Mouse (Mus musculus) B cell, adult 2 months (primary cell): ENCODE results near the gene Pigc.
A peak's percentile ranks its signal among the peaks of the same experiment; 100 is the strongest.

Experiments used
- DNase-seq, 2 experiments: peaks; one replicate each; pipeline ENCODE4 v3.0.0; 2022

Gene Pigc

DNA sequence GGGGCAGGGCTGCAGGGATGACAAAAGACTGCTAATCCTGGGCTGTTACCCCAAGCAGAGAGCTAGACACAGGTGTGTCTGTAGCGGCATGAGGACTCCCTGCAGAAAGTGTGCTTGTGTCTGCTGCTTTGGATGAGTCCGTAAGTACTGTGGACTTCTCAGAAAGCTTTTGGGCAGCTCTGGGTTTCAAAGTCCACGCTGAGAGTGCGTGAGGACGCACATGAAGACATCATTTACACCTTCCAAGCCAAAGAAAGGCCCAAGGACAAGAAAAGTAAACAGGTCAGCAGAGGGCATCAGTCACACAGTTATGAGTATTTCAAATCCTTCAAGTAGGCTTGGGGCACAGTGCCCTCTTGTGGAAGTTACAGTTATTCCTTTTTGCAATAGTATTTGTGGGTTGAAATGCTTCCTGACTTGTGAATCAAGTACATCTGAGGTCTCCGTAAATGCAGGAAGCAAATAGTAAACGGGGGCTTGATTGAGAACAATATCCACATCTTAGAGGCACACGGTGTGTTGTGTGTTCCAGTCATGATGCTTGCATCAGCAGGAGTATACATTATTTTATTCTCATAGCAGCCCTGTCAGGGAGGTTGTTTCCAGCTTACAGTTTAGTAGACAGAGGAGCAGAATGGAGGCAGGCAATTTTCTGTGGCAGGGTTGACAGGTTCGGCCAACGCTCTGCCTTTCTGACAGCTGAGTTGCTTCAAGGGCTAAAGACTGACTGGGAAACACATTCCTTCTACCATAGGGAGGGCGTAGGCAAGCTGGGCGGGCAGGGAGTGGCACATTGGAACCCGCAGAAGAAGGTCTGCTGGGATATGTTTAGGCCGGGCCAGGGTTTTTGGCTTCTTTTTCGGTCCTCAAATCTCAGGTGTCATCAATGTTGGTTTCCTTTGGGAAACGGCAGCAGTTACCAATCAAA, 7.5 kb downstream of the Pigc start:
- peak; percentile 83 to 86 for DNase-seq

DNA sequence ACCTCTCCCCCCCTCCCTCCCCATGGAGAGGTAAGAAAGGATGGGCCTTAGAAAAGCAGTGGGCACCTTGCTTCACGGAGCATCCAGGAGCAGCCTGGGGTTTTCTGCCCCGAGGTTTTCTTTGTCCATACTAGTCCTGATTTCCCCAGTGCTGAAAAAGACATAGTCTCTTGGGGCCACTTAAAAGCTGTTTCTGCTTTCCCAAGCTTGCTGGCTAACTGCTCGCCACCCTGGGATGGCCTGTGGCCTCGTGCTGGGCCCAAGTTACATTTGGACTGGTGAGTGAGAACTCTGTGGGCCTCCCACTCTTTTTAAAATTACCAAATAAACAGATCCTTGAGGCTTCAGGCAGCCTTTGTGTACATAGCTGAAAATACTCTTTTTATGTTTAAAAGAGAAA, 8.3 kb downstream of the Pigc start:
- no peak for DNase-seq

- no peak for DNase-seq
These were observed 9.3 kb downstream of the Pigc start for GRCm38 (mm10) chr1:161978173-161978700.

DNA sequence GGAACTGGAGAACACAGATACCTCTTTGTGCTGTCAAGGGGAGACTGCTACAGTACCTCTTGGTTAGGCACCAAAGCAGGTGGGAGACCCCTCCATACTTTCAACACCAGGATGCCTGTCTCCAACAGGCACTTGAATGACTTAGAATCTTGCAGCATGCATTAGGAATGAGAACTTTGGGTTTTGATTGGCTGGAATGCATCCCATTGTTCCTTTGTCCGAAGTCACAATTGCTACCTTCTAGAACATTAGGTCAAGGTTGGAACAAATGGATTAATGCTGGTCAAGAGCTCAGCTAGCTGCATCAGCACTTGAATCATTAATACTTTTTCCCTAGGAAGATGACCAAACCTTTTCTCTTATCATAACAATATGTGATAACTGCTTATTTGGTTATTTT, 10.6 kb downstream of the Pigc start, which contains the start of gene 4930558K02Rik:
Gene 4930558K02Rik (minus strand): TSS at position 101 of the 400 bp plus-strand sequence.
- DNase-seq = no peak

DNA sequence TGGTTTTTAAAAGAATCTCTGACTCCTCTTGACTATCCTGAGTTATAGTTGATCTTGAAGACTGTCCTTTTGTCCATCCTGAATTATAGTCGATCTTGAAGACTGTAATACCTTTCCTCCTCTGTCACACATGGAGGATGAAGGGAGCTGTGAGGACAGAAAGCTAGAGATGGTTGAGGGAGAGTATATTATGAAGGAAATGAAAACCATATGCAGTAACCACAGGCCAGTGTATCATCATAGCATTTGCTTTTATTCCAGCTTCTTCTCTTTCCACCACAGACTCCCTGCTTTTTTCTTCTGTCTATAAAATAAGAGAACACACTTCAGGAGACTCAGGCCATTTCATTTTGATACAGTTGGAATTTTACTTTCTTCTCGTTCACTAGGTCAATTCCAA, 11.1 kb downstream of the Pigc start:
- DNase-seq = no peak

GRCm38 (mm10) chr1:161980626-161981298, 11.8 kb downstream of the Pigc start:
- DNase-seq = no peak

- DNase-seq = no peak
These were observed 14.5 kb downstream of the Pigc start for GRCm38 (mm10) chr1:161983451-161983850.

- no peak for DNase-seq
These were observed 15.1 kb downstream of the Pigc start for GRCm38 (mm10) chr1:161983979-161984566.

DNA sequence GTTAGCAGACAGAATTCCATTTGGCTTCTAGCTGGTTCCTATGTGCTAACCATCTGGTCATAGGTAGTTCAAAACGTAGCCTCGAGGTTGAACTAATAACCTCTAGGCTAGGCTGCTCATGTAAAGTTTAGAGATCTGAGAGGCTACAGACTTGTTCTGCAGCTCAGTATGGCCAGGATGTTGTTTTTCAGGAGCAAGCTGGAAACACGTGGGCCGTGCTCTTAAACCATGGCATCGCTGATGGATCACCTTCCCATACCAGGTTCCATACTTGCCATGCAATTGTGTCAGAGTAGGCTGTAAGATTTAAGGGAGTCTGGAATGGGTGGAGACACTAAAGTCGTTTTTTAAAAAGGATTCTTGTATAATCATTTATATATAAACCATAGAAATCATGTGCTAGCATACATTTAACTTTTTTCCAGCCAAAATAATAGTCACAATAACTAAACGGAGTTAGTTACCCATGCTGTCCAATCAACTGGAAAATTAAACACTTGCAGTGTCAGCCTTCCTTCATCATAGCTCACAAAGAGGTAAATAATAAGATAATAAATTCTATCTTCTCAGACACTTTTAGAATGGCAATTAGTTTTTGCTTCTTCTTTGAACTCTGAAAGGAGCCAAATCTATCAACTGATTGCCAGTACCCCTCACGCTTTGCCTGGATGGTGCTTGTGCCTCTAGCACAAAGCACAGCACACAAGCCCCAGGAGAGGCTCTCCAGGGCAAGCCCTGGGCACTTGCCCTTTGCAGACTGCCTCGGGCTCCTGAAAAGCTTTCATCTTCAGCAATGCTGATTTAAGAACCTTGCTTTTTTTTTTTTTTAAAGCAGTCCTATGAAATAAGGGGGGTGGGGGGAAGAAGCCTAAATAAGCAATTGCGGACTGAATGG, 21.9 kb downstream of the Pigc start:
- no peak for DNase-seq

GRCm38 (mm10) chr1:161991846-161992245, 22.9 kb downstream of the Pigc start:
- DNase-seq = no peak

DNA sequence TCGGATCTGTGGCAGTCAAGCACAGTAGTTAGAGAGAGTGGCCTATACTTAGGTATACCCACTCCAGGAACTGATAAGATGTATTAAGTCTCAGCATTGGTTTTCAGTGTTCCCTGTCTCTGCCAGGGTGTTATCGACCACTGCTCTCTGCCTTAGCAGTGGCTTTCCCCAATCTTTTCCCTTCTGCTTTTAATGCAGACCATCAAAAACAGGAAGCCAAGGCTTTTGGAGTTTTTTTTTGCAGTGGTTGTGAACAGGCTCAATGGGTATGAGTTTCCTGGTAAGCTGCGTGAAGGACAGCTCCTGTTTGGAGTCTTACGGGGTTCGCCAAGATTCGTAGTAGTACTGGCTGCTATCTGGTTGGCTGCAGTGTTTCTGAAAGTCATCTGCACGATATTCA, 23.4 kb downstream of the Pigc start:
- DNase-seq = no peak

- DNase-seq = peak; percentile 44 to 50
These were observed 29.8 kb downstream of the Pigc start for GRCm38 (mm10) chr1:161998781-161999180.

DNA sequence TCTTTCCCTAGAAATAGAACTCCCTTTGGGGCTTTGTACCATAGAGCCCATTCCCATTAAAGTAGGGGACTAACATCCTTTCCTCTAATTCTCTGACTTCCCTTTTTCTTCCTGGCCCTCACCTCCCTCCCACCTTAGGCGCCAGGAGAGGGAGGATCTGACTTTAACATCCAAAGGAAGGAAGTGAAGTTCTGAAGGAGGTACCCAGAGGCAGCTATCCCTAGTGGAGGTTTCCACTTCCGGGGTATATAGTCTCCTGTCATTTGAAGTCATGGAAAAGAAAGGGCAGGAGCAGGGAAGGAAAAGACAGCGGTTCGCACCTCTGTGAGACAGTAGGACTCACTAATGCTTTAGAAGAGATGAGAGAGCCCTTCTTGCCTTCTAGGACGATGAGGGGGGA, 30.4 kb downstream of the Pigc start:
- DNase-seq = peak; percentile 23 to 35

DNA sequence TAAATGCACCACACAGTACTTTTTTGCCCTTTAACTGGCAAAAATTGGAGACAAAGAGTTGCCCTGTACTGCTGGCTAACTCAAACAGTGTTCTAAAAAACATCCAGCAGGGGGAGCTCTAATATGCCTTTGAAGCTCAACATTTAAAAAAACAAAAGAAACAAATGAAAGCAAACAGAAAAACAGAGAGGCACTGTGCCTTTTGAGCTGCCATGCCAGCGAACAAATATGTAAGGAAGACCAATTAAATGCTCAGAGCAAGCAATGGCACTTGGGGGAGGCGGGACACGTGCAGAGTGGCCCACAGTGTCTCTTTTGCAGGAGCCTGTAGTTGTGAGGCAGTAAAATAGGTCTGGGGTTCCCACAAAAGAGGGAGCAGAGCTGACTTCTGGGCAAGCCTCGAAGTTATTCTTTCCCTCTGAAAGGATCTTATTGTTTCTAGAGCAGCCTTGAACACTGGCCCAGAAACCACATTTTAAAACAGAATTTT, 30.9 kb downstream of the Pigc start:
- peak; percentile 65 to 71 for DNase-seq

DNA sequence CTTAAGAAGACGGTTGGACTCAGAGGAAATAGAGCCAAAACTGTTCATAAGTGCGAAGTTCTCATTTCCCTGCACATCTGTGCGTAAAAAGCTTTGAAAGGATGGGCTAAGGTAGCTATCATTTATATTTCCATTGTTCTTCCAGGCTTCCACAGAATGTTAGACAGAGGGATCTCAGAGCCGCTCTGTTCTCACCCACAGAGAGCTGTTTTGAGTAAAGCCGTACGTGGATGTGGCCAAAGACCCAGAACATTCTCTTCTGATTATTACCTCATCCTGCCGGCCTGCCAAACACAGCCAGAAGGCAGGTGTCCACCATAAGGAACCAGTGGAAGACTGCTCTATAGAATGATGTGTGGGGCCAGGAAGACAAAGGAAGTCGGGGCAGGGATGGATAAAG, 32.3 kb downstream of the Pigc start:
- no peak for DNase-seq

DNA sequence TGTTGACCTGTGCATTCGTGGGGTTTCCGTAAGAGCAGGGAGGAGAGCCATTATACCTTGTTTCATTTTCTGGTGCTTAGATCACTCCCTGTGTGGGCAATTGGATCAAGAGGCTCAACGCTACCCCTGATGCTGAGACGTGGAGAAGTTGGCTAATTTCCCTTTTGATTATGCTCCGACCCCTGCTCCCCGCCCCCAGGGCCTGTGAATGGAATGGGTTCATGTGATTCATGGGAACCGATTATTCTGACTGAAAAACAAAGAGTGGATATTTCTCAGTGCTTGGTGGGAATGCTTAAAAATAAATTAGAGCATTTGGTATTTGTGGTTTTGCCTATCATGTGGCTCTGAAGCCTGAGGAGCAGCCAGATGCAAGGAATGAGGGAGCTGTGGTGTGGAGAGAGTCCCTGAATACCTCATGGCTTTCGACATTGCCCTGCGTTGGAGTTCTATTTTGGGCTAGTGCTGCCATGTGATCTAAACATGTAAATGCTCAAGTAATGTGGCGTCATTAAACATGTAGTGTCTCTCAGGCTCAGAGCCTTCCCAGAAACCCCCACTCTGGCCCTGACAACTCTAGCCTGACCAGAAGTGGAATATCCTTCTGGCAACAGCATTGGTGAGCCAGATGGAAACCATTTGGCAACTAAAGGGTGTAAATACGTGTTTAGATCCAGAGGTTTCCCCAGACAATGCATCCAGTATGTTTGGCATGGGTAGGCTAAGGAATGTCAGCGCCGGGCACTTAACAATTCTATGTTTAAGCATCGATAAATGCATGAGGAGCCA, 34.9 kb downstream of the Pigc start:
- no peak for DNase-seq

DNA sequence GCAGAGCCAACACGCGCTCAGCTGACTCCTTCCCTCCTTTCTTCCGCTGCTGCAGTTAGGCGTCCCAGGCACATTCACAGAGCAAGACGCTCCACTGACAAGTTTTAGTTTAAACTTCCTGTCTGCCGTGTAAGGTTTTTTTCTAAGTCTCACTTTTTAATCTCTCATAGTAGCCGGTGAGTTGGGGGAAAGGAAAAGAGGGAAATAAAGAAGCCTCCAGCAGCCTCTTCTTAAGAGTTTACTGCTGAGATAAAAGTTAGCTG, 35.5 kb downstream of the Pigc start:
- DNase-seq = no peak

- peak; percentile 15 to 19 for DNase-seq
These were observed 36.1 kb downstream of the Pigc start for GRCm38 (mm10) chr1:162004821-162005770.

DNA sequence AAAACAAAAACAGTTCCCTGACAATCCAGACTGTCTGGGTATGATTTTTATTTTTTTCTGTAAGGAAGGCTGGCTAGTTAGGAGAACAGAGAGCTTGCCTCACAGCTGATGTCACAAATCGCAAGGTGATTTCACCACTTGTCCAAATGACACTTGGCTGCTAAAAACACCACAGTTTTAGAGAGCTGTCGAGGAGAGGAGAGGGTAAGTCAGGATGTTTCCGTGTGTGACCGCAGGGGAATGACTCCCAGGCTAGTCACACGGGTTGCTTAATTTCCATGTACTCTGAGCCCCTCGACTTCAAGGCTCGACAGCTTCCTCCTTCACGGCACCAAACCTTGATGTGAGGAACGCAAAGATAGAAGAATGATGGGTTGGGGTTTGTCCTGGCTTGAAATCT, 37.1 kb downstream of the Pigc start:
- no peak for DNase-seq

- DNase-seq = no peak
These were observed 39.2 kb downstream of the Pigc start for GRCm38 (mm10) chr1:162008208-162008607.
